Mouse (Mus musculus): ENCODE data around the gene Clec12a. TPM values are rescaled to one million over a fixed set of nuclear protein-coding genes. Genes with fewer than 3 reads are reported as not detected.

Gene Clec12a
- polyA plus RNA-seq, 1 experiment from 2014 or later = 2.7 TPM

DNA sequence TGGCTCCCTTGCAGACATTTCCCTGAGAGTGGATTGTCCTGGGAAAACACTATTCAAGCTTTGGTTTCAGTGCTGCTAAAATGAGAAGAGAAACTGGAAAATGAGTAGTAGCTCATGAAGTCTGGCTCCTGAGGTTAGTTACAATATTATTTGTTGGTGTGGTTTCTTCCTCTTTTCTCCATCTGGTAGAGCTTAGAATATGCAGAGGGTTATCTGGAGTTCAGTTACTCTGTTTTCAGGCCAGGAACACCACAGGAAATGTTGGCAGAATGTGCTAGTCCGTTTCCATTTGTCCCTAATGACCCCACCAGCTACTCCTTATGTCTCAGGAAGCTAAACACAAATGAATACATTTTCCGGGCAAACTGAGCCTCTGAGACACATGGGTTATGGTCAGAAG, 64.8 kb downstream of the Clec12a start:
- Histone ChIP-seq H3K36me3 (no peaks in the 10 kb centered on the region), H3K4me1 (no peaks in the 10 kb centered on the region), H3K4me3 (replicated peaks) (no peak overlapping the region), H3K27ac (replicated peaks) (no peak overlapping the region), H3K9me3 (replicated peaks) (no peaks in the 10 kb centered on the region), H3K4me2 (replicated peaks) (no peak overlapping the region), H3K9ac (no peak overlapping the region), H3K27me3 (no peaks in the 10 kb centered on the region)
- no peak for ATAC-seq (ENCODE audit: insufficient number of reproducible peaks, low FRiP score, low TSS enrichment, low read depth)
- 27% methylated on average over 2 of the region's 2 CpGs for WGBS

GRCm38 (mm10) chr6:129408562-129408961, 66.1 kb downstream of the Clec12a start, which contains the start of gene Clec9a:
Gene Clec9a (plus strand): TSS chr6:129408862.
- no peak for ATAC-seq (ENCODE audit: insufficient number of reproducible peaks, low FRiP score, low TSS enrichment, low read depth)
- Histone ChIP-seq H3K4me3 (replicated peaks) (no peak within 1 kb of the TSS), H3K27ac (replicated peaks) (no peak within 1 kb of the TSS), H3K9me3 (replicated peaks) (no peaks in the 10 kb centered on the region), H3K27me3 (no peaks in the 10 kb centered on the region), H3K36me3 (no peaks in the 10 kb centered on the region), H3K4me1 (no peaks in the 10 kb centered on the region), H3K4me2 (replicated peaks) (no peak within 1 kb of the TSS), H3K9ac (no peak within 1 kb of the TSS)
- WGBS = 82% methylated on average over 2 of the region's 2 CpGs

GRCm38 (mm10) chr6:129414177-129414576, 71.7 kb downstream of the Clec12a start:
- Histone ChIP-seq H3K27me3 (no peaks in the 10 kb centered on the region), H3K4me3 (replicated peaks) (no peak overlapping the region), H3K9ac (no peak overlapping the region), H3K36me3 (no peaks in the 10 kb centered on the region), H3K27ac (replicated peaks) (no peak overlapping the region), H3K4me1 (no peaks in the 10 kb centered on the region), H3K9me3 (replicated peaks) (no peaks in the 10 kb centered on the region), H3K4me2 (replicated peaks) (no peak overlapping the region)
- no peak for ATAC-seq (ENCODE audit: insufficient number of reproducible peaks, low FRiP score, low TSS enrichment, low read depth)
- WGBS = 83% methylated on average over 1 of the region's 1 CpGs

Other genes starting within 250 kb of the Clec12a start
- gene Clec2e, start 241.8 kb upstream of the Clec12a start, polyA plus RNA-seq (2015; fragmentation: Nextera tagmentation; extraction: Ambion mirVana) = not detected in 2 replicates
- gene Clec2d, start 162.1 kb upstream of the Clec12a start, polyA plus RNA-seq (2015; fragmentation: Nextera tagmentation; extraction: Ambion mirVana) = 0.46 and 0.80 TPM in 2 replicates
- 0.25 and 0.41 TPM in 2 replicates for gene Cd69, start 67.3 kb upstream of the Clec12a start, polyA plus RNA-seq (2015; fragmentation: Nextera tagmentation; extraction: Ambion mirVana)
- 0.41 and 0.47 TPM in 2 replicates for gene 4922502D21Rik, start 10.9 kb upstream of the Clec12a start, polyA plus RNA-seq (2015; fragmentation: Nextera tagmentation; extraction: Ambion mirVana)
- gene Clec12b, start 43.2 kb downstream of the Clec12a start, polyA plus RNA-seq (2015; fragmentation: Nextera tagmentation; extraction: Ambion mirVana) = 0.11 TPM in 1 of 2 replicates, not detected in the other
- gene Clec1b, start 54.6 kb downstream of the Clec12a start, polyA plus RNA-seq (2015; fragmentation: Nextera tagmentation; extraction: Ambion mirVana) = 0.33 and 0.57 TPM in 2 replicates
- 0.08 TPM in 1 of 2 replicates, not detected in the other for gene Clec9a, start 66.2 kb downstream of the Clec12a start, polyA plus RNA-seq (2015; fragmentation: Nextera tagmentation; extraction: Ambion mirVana)
- 2.4 and 2.5 TPM in 2 replicates for gene Clec1a, start 109.3 kb downstream of the Clec12a start, polyA plus RNA-seq (2015; fragmentation: Nextera tagmentation; extraction: Ambion mirVana)
- gene Olr1, start 164.5 kb downstream of the Clec12a start, polyA plus RNA-seq (2015; fragmentation: Nextera tagmentation; extraction: Ambion mirVana) = not detected in 2 replicates
- gene Tmem52b, start 169.9 kb downstream of the Clec12a start, polyA plus RNA-seq (2015; fragmentation: Nextera tagmentation; extraction: Ambion mirVana) = not detected in 2 replicates
- gene Gabarapl1, start 190.5 kb downstream of the Clec12a start, polyA plus RNA-seq (2015; fragmentation: Nextera tagmentation; extraction: Ambion mirVana) = 53.2 and 54.4 TPM in 2 replicates
- gene Klre1, start 235.2 kb downstream of the Clec12a start, polyA plus RNA-seq (2015; fragmentation: Nextera tagmentation; extraction: Ambion mirVana) = 0.13 TPM in 1 of 2 replicates, not detected in the other
- 0.37 TPM in 1 of 2 replicates, not detected in the other for gene Klrd1, start 249.1 kb downstream of the Clec12a start, polyA plus RNA-seq (2015; fragmentation: Nextera tagmentation; extraction: Ambion mirVana)